Mouse (Mus musculus): ENCODE measurements around the gene Rassf4. TPM values are rescaled to one million over a fixed set of nuclear protein-coding genes. Genes with fewer than 3 reads are reported as not detected.

Rassf4 gene
- polyA plus RNA-seq, 1 experiment from 2014 or later, result 15.2 TPM

DNA sequence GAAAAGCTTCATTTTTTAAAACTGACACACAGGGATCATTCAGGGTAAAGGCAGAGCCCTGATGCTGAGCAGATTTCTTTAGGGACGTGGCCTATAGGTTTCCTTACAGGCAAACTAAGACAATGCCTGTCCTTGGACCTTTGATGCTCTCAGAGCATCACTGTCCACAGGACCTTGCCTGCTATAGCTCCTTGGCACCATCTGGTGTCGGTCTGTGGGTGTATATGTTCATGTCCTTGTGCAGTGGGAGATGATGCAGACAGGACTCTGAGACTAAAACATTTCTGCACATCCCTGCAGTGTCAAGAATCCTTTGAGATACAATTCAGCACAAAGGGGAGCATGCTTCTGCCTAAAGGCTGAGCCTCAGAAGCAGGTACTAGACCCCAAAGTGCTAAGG lies 23.7 kb upstream of the Rassf4 start:
- Histone ChIP-seq H3K4me1 (no peaks in the 10 kb centered on the region), H3K27ac (no peak overlapping the region), H3K27me3 (ENCODE audit: poor library complexity, severe bottlenecking) (no peaks in the 10 kb centered on the region), H3K9me3 (no peaks in the 10 kb centered on the region), H3K4me3 (no peak overlapping the region), H3K36me3 (replicated peaks) (no peaks in the 10 kb centered on the region)
- no peak for DNase-seq (ENCODE audit: extremely low spot score, low spot score)
- 55% methylated on average over 2 of the region's 2 CpGs for WGBS

- Histone ChIP-seq H3K4me3 (no peak overlapping the region), H3K36me3 (replicated peaks) (no peaks in the 10 kb centered on the region), H3K27ac (no peak overlapping the region), H3K9me3 (no peaks in the 10 kb centered on the region), H3K27me3 (ENCODE audit: poor library complexity, severe bottlenecking) (no peaks in the 10 kb centered on the region), H3K4me1 (no peaks in the 10 kb centered on the region)
- 84% methylated on average over 3 of the region's 3 CpGs for WGBS
- no peak for DNase-seq (ENCODE audit: extremely low spot score, low spot score)
Measured at GRCm38 (mm10) chr6:116694346-116694745, 20.6 kb upstream of the Rassf4 start.

- no peak overlapping the region for H3K27ac ChIP-seq
- 87% methylated on average over 4 of the region's 4 CpGs for WGBS
- H3K4me1 ChIP-seq, result no peaks in the 10 kb centered on the region
- DNase-seq (ENCODE audit: extremely low spot score, low spot score), result no peak
- H3K9me3 ChIP-seq, result no peaks in the 10 kb centered on the region
- H3K27me3 ChIP-seq (ENCODE audit: poor library complexity, severe bottlenecking), result no peaks in the 10 kb centered on the region
- no peak overlapping the region for H3K4me3 ChIP-seq
- H3K36me3 ChIP-seq (replicated peaks), result no peaks in the 10 kb centered on the region
Measured at GRCm38 (mm10) chr6:116693639-116694038, 19.9 kb upstream of the Rassf4 start.

DNA sequence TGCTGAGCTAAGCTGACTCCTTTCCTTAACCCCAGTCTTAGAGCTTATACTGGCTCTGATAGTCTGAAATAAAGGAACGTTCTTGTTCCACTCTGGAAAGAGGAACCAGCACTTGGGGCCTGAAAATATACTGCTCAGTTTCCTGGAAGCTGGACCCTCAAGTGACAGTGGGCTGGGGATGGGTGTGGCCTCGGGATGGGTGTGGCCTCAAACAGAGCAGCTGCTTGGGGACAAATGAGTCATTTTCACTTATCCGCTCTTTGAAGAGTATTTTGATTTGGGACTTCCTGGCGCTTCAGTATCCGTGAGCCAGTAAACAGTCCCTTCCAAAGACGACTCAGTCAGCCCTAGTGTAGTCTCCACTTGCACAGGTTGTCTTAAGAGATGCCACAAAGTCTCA lies 8.6 kb upstream of the Rassf4 start:
- no peaks in the 10 kb centered on the region for H3K9me3 ChIP-seq
- no peaks in the 10 kb centered on the region for H3K27me3 ChIP-seq (ENCODE audit: poor library complexity, severe bottlenecking)
- H3K36me3 ChIP-seq (replicated peaks), result no peaks in the 10 kb centered on the region
- no peak overlapping the region for H3K27ac ChIP-seq
- DNase-seq (ENCODE audit: extremely low spot score, low spot score), result no peak
- peaks cover 6% of the 10 kb centered on the region for H3K4me1 ChIP-seq
- H3K4me3 ChIP-seq, result no peak overlapping the region
- WGBS, result 64% methylated on average over 6 of the region's 6 CpGs

DNA sequence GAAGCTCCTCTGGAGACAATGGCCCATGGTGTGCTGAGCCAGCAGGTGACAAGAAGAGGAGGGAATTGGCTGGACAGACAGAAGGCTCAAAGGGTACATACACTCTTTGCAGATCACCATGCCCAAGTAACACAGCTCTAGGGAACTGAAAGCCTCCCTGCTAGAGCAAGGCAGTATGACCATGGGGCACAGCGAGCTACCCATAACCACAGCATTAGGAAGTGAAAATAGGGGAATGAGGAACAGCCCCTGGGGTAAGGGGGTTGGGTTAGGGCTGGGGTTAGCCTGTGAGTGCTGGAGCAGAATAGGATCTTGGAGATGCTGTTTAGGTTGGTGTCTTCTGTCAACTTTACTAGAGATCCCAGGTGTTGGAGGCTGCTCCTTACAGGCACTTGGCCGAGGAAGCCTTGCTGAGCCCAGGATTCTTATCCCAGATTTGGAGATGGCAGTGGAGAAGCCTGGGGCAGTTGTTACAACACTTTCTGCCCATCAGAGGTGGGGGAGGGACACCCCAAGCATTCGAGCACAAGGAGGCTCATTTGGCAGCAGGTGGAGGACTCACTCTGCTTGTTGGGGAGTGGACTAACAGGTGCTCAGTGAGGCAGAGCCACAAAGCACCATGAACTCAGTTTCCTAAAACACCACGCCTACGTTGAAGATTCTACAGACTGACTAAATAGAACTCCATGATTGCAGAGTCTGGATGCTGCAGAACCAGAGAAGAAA lies 6.0 kb upstream of the Rassf4 start:
- 80% methylated on average over 5 of the region's 5 CpGs for WGBS
- DNase-seq (ENCODE audit: extremely low spot score, low spot score), result no peak
- Histone ChIP-seq H3K27ac (no peak overlapping the region), H3K4me1 (peaks cover 15% of the 10 kb centered on the region), H3K4me3 (no peak overlapping the region), H3K9me3 (no peaks in the 10 kb centered on the region), H3K36me3 (replicated peaks) (no peaks in the 10 kb centered on the region), H3K27me3 (ENCODE audit: poor library complexity, severe bottlenecking) (peaks cover 6% of the 10 kb centered on the region)

DNA sequence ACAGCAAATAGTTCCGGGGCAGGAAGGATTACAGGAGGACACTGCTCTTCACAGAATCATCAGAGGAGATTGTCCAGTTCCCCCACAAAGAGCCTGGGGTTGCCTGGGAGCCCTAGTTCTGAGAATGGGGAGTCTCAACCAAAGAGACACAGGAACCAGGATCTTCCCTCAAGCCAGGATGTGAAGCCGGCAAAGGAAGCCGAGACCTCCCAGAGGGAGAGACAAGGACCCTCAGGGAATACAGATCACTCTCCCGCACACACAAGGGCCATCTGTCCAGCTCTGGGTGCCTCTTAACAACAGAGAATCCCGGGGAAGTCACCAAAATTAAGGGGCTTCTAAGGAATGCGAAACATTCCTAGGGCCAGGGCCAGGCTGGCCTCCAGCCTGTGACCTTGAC lies 3.6 kb upstream of the Rassf4 start:
- Histone ChIP-seq H3K27ac (no peak overlapping the region), H3K4me1 (peaks cover 38% of the 10 kb centered on the region), H3K27me3 (ENCODE audit: poor library complexity, severe bottlenecking) (peaks cover 17% of the 10 kb centered on the region), H3K4me3 (no peak overlapping the region), H3K9me3 (no peaks in the 10 kb centered on the region), H3K36me3 (replicated peaks) (no peaks in the 10 kb centered on the region)
- 56% methylated on average over 6 of the region's 6 CpGs for WGBS
- DNase-seq (ENCODE audit: extremely low spot score, low spot score), result no peak

DNA sequence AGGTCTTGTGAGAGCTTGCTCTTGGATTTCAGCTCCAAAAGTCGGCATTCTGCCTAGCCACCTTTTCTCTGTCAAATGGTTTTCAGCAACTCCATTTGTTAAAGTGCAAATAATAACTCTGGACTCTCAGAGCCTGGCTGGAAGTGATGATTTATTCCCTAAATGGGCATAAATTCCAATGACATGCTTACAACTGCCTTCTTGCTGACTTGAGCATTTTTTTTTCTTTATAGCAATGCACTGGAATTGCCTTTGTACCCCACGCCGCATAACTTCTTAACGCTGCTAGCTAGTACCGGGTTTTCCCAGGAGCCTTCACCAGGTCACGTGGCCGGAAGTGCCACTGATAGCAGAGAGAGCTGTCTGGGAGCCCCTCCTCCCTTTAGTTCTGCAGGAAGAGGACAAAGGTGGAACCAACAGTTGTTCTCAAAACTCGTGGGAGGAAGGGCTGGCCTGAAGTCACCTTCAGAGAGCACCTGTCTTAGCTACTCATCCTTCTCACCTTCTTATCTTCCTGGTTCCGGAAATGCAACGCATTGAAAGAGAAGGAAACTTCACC lies 2.7 kb upstream of the Rassf4 start:
- 84% methylated on average over 10 of the region's 10 CpGs for WGBS
- no peak for DNase-seq (ENCODE audit: extremely low spot score, low spot score)
- no peak overlapping the region for H3K4me3 ChIP-seq
- H3K4me1 ChIP-seq, result peaks cover 46% of the 10 kb centered on the region
- no peaks in the 10 kb centered on the region for H3K9me3 ChIP-seq
- peaks cover 25% of the 10 kb centered on the region for H3K27me3 ChIP-seq (ENCODE audit: poor library complexity, severe bottlenecking)
- no peaks in the 10 kb centered on the region for H3K36me3 ChIP-seq (replicated peaks)
- no peak overlapping the region for H3K27ac ChIP-seq

- no peak for DNase-seq (ENCODE audit: extremely low spot score, low spot score)
- H3K9me3 ChIP-seq, result no peaks in the 10 kb centered on the region
- H3K36me3 ChIP-seq (replicated peaks), result no peaks in the 10 kb centered on the region
- H3K27me3 ChIP-seq (ENCODE audit: poor library complexity, severe bottlenecking), result peaks cover 44% of the 10 kb centered on the region
- 24% methylated on average over 16 of the region's 16 CpGs for WGBS
- H3K4me3 ChIP-seq, result peak overlapping the region; percentile 55
- H3K4me1 ChIP-seq, result peaks cover 67% of the 10 kb centered on the region
- H3K27ac ChIP-seq, result peak overlapping the region; percentile 90
Measured at GRCm38 (mm10) chr6:116674283-116674886, 633 bp upstream of the Rassf4 start.

- peak overlapping the region; percentile 55 for H3K4me3 ChIP-seq
- no peak for DNase-seq (ENCODE audit: extremely low spot score, low spot score)
- H3K27ac ChIP-seq, result peak overlapping the region; percentile 81; the same call in 1 of the 2 replicates
- H3K4me1 ChIP-seq, result peaks cover 79% of the 10 kb centered on the region
- WGBS, result 72% methylated on average over 5 of the region's 5 CpGs
- H3K27me3 ChIP-seq (ENCODE audit: poor library complexity, severe bottlenecking), result peaks cover 48% of the 10 kb centered on the region
- H3K36me3 ChIP-seq (replicated peaks), result no peaks in the 10 kb centered on the region
- H3K9me3 ChIP-seq, result no peaks in the 10 kb centered on the region
Measured at GRCm38 (mm10) chr6:116672349-116672748, 1.4 kb downstream of the Rassf4 start.

DNA sequence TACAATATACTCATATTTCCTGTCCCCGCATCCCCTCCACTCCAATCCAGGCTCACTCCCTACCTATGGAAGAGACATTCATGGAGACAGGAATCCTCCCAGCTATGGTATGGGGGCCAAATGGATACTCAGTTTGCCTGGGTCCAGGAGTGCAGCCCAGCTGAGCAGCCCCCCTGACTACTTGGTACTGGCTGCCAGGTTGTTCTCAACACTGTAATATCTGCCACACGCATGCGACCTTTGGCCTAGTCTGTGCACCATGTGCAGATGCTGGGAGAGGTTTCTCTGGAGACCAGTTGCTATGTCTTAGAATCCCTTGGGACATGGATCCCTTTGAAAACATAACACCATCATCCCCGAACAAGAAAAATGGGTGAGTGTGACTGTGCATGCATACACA lies 2.0 kb downstream of the Rassf4 start:
- Histone ChIP-seq H3K9me3 (no peaks in the 10 kb centered on the region), H3K36me3 (replicated peaks) (no peaks in the 10 kb centered on the region), H3K27ac (peak overlapping the region; percentile 81; the same call in 1 of the 2 replicates), H3K4me3 (peak overlapping the region; percentile 55; the same call in 1 of the 2 replicates), H3K4me1 (peaks cover 80% of the 10 kb centered on the region), H3K27me3 (ENCODE audit: poor library complexity, severe bottlenecking) (peaks cover 48% of the 10 kb centered on the region)
- WGBS, result 91% methylated on average over 4 of the region's 4 CpGs
- DNase-seq (ENCODE audit: extremely low spot score, low spot score), result no peak

DNA sequence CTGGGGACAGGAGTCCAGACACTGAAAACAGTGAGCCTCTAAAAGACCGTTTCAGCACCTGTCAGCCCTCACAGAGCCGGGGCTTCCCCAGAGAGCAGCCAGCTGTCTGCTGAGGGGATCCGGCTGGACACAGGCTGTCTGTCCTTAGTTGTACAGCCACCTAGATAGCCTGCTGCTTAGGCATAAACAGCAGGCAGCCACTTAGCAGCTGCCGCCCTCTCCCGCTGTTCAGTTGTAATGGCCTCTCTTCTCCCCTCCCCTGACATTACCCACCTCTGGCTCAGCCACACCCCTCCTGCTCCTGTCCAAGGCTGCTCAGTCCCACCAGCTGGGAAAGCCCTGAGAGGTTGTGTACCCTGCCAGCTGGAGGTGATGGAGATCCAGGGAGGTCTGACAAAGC lies 2.7 kb downstream of the Rassf4 start:
- Histone ChIP-seq H3K4me1 (peaks cover 88% of the 10 kb centered on the region), H3K27me3 (ENCODE audit: poor library complexity, severe bottlenecking) (peaks cover 48% of the 10 kb centered on the region), H3K9me3 (no peaks in the 10 kb centered on the region), H3K4me3 (peak overlapping the region; percentile 55; the same call in 1 of the 2 replicates), H3K36me3 (replicated peaks) (no peaks in the 10 kb centered on the region), H3K27ac (peak overlapping the region; percentile 81)
- 10% methylated on average over 5 of the region's 5 CpGs for WGBS
- DNase-seq (ENCODE audit: extremely low spot score, low spot score), result peak; percentile 34

DNA sequence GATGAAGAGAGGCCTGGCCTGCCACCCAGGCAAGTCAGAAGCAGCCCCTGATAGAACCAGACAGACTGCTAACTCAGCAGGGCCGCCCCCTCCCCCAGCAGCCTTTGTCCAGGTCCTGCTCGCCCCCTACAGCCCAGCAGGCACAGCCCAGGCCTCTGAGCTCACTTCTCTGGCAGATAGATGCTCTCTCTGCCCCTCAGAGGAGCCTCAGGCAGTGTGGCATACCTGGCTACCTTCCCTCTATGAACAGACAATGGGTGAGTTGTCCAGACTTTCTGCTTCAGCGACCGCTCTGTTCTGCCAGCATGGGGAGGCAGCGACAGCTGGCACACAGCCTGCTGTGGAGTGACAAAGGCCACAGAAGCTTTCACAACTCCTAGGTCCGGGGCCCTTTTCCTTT lies 3.6 kb downstream of the Rassf4 start:
- peaks cover 95% of the 10 kb centered on the region for H3K4me1 ChIP-seq
- H3K27ac ChIP-seq, result peak overlapping the region; percentile 81
- peak overlapping the region; percentile 4; the same call in 1 of the 2 replicates for H3K4me3 ChIP-seq
- peak; percentile 42 for DNase-seq (ENCODE audit: extremely low spot score, low spot score)
- H3K9me3 ChIP-seq, result no peaks in the 10 kb centered on the region
- H3K36me3 ChIP-seq (replicated peaks), result no peaks in the 10 kb centered on the region
- whole genome bisulfite sequencing, result 16% methylated on average over 6 of the region's 6 CpGs
- H3K27me3 ChIP-seq (ENCODE audit: poor library complexity, severe bottlenecking), result peaks cover 46% of the 10 kb centered on the region
